Mouse (Mus musculus) limb, embryonic 14.5 days (tissue): Measurements from ENCODE around the gene Gm49450. TPM values are rescaled to one million over a fixed set of nuclear protein-coding genes. Genes with fewer than 3 reads are reported as not detected.
A peak's percentile ranks its signal among the peaks of the same experiment; 100 is the strongest.

Source experiments
- ATAC-seq: fragments of 200-750 bp; cut with Nextera tagmentation; 2 replicates; pipeline ENCODE4 v1.8.0; 2017; ENCODE audit warnings: low read depth, moderate number of reproducible peaks, moderate TSS enrichment; ENCODE audit not compliant: low FRiP score
- DNase-seq: peaks from one replicate; pipeline ENCODE4 v3.0.0-alpha.2; 2015; ENCODE audit warnings: low spot score
- H3K27ac ChIP-seq: fragments of 300-500 bp; sonication (generic); replicated peaks from 2 replicates; pipeline ENCODE4 v1.5.1; 2014; ENCODE audit warnings: low read depth, mild to moderate bottlenecking, low read length, moderate library complexity, mixed read lengths
- H3K27me3 ChIP-seq: fragments of 300-500 bp; sonication (generic); 2 replicates; pipeline ENCODE4 v1.6.1; 2014; ENCODE audit warnings: low read length, mixed read lengths; ENCODE audit not compliant: control insufficient read depth, insufficient read depth
- H3K36me3 ChIP-seq: fragments of 300-500 bp; sonication (generic); 2 replicates; pipeline ENCODE4 v1.6.1; 2014; ENCODE audit warnings: mild to moderate bottlenecking, low read length, moderate library complexity, mixed read lengths; ENCODE audit not compliant: control insufficient read depth, insufficient read depth
- H3K4me1 ChIP-seq: fragments of 300-500 bp; sonication (generic); 2 replicates; pipeline ENCODE4 v1.6.1; 2014; ENCODE audit warnings: antibody characterized with exemption, low read length, mixed read lengths; ENCODE audit not compliant: control insufficient read depth, insufficient read depth
- H3K4me2 ChIP-seq: fragments of 300-500 bp; sonication (generic); replicated peaks from 2 replicates; pipeline ENCODE4 v1.6.1; 2014; ENCODE audit warnings: low read depth, mild to moderate bottlenecking, low read length, moderate library complexity; ENCODE audit not compliant: severe bottlenecking
- H3K4me3 ChIP-seq: fragments of 300-500 bp; sonication (generic); replicated peaks from 2 replicates; pipeline ENCODE4 v1.5.1; 2014; ENCODE audit warnings: low read length
- H3K9ac ChIP-seq: fragments of 300-500 bp; sonication (generic); 2 replicates; pipeline ENCODE4 v1.6.1; 2014; ENCODE audit warnings: mild to moderate bottlenecking, low read depth, low read length, moderate library complexity; ENCODE audit not compliant: severe bottlenecking
- H3K9me3 ChIP-seq: fragments of 300-500 bp; sonication (generic); 2 replicates; pipeline ENCODE4 v1.6.1; 2016; ENCODE audit warnings: low read length; ENCODE audit not compliant: control insufficient read depth
- POLR2A ChIP-seq: fragments of 200-500 bp; IDR thresholded peaks from 2 replicates; pipeline ENCODE4 v1.8.0; 2012; ENCODE audit warnings: inconsistent platforms, mild to moderate bottlenecking, moderate library complexity, borderline replicate concordance; ENCODE audit not compliant: insufficient read depth, insufficient read length; ENCODE audit errors: extremely low read depth
- WGBS: fragments of 180-500 bp; shearing (Covaris S2); extraction: QIAGEN DNeasy Blood & Tissue Kit; methylation state at CpG from one replicate; pipeline ENCODE4 v1.1.7; 2014; 5-methylcytosine and 5-hydroxymethylcytosine counted together
- polyA plus RNA-seq, 2 experiments: library from polyadenylated mRNA; depleted of rRNA in 1 of 2; stranded (reverse) in 1 of 2; unstranded in 1 of 2; fragments of >200 nt; fragmentation: Nextera tagmentation in 1 of 2; extraction: Ambion mirVana in 1 of 2; gene quantifications; 2 replicates each; pipeline versions ENCODE4 v1.2.1 to v1.2.3; 2012 to 2014

Gm49450 gene
- polyA plus RNA-seq, 2 experiments: 159 TPM; not detected in 1

DNA sequence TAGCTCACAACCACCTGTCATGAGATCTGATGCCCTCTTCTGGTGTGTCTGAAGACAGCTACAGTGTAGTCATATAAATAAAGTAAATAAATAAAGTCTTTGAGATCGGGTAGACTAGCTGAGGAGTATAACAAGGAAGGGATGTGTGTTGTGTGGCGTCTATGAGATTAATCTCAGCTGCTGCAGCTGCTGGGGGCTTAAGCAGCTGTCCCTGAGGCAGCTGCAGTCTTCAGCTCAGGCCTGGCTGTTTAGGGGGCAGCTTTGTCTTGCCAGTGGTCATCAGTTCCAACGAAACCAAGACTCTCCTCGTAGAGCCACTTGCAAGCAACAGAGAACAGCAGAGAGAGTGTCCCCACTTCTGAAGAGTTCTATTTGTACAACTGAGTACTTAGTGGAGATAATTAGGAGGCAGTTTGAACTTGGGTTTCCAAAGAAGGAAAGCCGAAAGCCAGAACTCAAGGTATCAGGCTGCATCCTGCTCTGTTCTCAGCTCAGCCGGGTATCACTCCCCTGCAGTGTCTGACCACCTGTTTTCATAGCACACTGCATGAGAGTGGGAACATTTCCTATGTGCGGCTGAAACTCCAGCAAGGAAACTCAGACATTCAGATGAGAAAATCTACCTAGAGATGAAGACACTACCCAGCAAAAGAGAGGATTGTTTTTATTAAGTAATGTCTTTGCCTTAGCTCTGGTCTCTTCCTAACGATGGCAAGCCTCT, 66.5 kb downstream of the Gm49450 start:
- H3K4me3 ChIP-seq: no peak overlapping the region
- H3K4me1 ChIP-seq: peaks cover under 1% of the 10 kb centered on the region; the same call in 1 of the 2 replicates
- H3K27ac ChIP-seq: no peak overlapping the region
- H3K4me2 ChIP-seq: no peak overlapping the region
- no peaks in the 10 kb centered on the region for H3K9me3 ChIP-seq
- ATAC-seq (peak; percentile 73), DNase-seq (no peak)
- TF ChIP-seq POLR2A: no peak
- H3K27me3 ChIP-seq: peaks cover 7% of the 10 kb centered on the region
- no peaks in the 10 kb centered on the region for H3K36me3 ChIP-seq
- 58% methylated on average over 8 of the region's 8 CpGs for WGBS
- H3K9ac ChIP-seq: no peak overlapping the region

DNA sequence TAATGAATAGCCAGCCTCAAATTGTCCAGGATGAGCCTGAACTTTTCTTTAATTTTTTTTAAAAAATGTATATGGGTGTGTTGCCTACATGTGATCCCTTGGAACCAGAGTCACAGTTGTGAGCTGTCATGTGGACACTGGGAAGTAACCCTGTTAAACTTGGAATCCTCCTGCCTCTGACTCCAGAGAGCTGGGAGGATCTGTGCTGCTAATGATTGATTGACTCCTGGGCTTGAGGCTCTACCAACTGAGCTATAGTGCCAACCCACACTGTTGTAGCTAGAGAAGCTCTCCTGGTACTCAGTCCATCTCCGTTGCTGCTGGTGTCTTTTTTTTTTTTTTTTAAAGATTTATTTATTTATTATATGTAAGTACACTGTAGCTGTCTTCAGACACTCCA, 69.2 kb downstream of the Gm49450 start:
- H3K9me3 ChIP-seq: no peaks in the 10 kb centered on the region
- H3K27ac ChIP-seq: no peak overlapping the region
- no peak for DNase-seq
- H3K4me2 ChIP-seq: no peak overlapping the region
- ATAC-seq: no peak
- 83% methylated on average over 1 of the region's 1 CpGs for WGBS
- H3K9ac ChIP-seq: no peak overlapping the region
- no peak overlapping the region for H3K4me3 ChIP-seq
- no peaks in the 10 kb centered on the region for H3K36me3 ChIP-seq
- TF ChIP-seq POLR2A: no peak
- H3K27me3 ChIP-seq: no peaks in the 10 kb centered on the region
- H3K4me1 ChIP-seq: peaks cover 12% of the 10 kb centered on the region

DNA sequence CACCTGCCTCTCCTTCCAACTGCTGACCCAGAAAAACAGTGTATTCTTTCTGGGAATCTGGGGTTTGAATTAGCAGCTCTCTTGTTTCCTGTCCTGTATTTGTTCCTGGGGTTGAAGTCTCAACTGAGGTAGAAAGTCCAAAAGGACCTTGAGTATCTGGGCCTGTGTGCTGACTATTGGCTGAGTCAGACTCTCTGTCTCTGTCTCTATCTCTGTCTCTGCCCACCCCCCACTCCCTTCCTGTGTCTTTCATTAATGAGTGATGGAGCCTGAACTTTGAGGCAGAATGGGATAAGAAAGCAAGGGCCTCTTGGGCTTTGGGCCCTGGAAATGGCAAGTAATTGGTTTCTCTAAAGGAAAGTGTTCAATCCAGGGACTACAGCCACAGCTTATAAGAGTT, 69.7 kb downstream of the Gm49450 start:
- Histone ChIP-seq H3K4me2 (no peak overlapping the region), H3K27ac (no peak overlapping the region), H3K36me3 (no peaks in the 10 kb centered on the region), H3K9me3 (no peaks in the 10 kb centered on the region), H3K27me3 (no peaks in the 10 kb centered on the region), H3K4me3 (no peak overlapping the region), H3K9ac (no peak overlapping the region), H3K4me1 (peaks cover 12% of the 10 kb centered on the region)
- TF ChIP-seq POLR2A: no peak
- no peak for ATAC-seq
- no peak for DNase-seq

Other genes with a start within 250 kb of the Gm49450 start
- 0.48 and 0.55 TPM in 2 replicates for gene Ccdc65, start 245.3 kb downstream of the Gm49450 start, polyA plus RNA-seq (2012; rRNA removed)
- gene Ccdc65, start 245.3 kb downstream of the Gm49450 start, polyA plus RNA-seq (2014; fragmentation: Nextera tagmentation; extraction: Ambion mirVana): 0.40 and 0.87 TPM in 2 replicates
- 58.9 and 90.9 TPM in 2 replicates for gene Fkbp11, start 225.4 kb downstream of the Gm49450 start, polyA plus RNA-seq (2012; rRNA removed)
- 74.4 and 82.7 TPM in 2 replicates for gene Fkbp11, start 225.4 kb downstream of the Gm49450 start, polyA plus RNA-seq (2014; fragmentation: Nextera tagmentation; extraction: Ambion mirVana)
- 75.0 and 96.4 TPM in 2 replicates for gene Arf3, start 190.3 kb downstream of the Gm49450 start, polyA plus RNA-seq (2012; rRNA removed)
- 37.4 and 39.6 TPM in 2 replicates for gene Arf3, start 190.3 kb downstream of the Gm49450 start, polyA plus RNA-seq (2014; fragmentation: Nextera tagmentation; extraction: Ambion mirVana)
- 13.7 and 14.9 TPM in 2 replicates for gene Wnt10b, start 175.4 kb downstream of the Gm49450 start, polyA plus RNA-seq (2012; rRNA removed)
- 6.3 and 7.4 TPM in 2 replicates for gene Wnt10b, start 175.4 kb downstream of the Gm49450 start, polyA plus RNA-seq (2014; fragmentation: Nextera tagmentation; extraction: Ambion mirVana)
- not detected in 2 replicates for gene Wnt1, start 163.7 kb downstream of the Gm49450 start, polyA plus RNA-seq (2012; rRNA removed)
- 0.08 TPM in 1 of 2 replicates, not detected in the other for gene Wnt1, start 163.7 kb downstream of the Gm49450 start, polyA plus RNA-seq (2014; fragmentation: Nextera tagmentation; extraction: Ambion mirVana)
- gene Ddn, start 144.1 kb downstream of the Gm49450 start, polyA plus RNA-seq (2012; rRNA removed): 0.44 and 0.59 TPM in 2 replicates
- gene Ddn, start 144.1 kb downstream of the Gm49450 start, polyA plus RNA-seq (2014; fragmentation: Nextera tagmentation; extraction: Ambion mirVana): 0.14 TPM in 1 of 2 replicates, not detected in the other
- 93.1 and 93.7 TPM in 2 replicates for gene Prkag1, start 122.0 kb downstream of the Gm49450 start, polyA plus RNA-seq (2012; rRNA removed)
- 81.3 and 82.3 TPM in 2 replicates for gene Prkag1, start 122.0 kb downstream of the Gm49450 start, polyA plus RNA-seq (2014; fragmentation: Nextera tagmentation; extraction: Ambion mirVana)
- gene Kmt2d, start 82.3 kb downstream of the Gm49450 start, polyA plus RNA-seq (2012; rRNA removed): 27.1 and 27.3 TPM in 2 replicates
- gene Kmt2d, start 82.3 kb downstream of the Gm49450 start, polyA plus RNA-seq (2014; fragmentation: Nextera tagmentation; extraction: Ambion mirVana): 16.7 and 20.1 TPM in 2 replicates
- gene Rhebl1, start 59.0 kb downstream of the Gm49450 start, polyA plus RNA-seq (2012; rRNA removed): 14.5 and 16.4 TPM in 2 replicates
- gene Rhebl1, start 59.0 kb downstream of the Gm49450 start, polyA plus RNA-seq (2014; fragmentation: Nextera tagmentation; extraction: Ambion mirVana): 12.0 and 13.8 TPM in 2 replicates
- 1.4 and 2.0 TPM in 2 replicates for gene Dhh, start 55.0 kb downstream of the Gm49450 start, polyA plus RNA-seq (2012; rRNA removed)
- 0.72 and 1.1 TPM in 2 replicates for gene Dhh, start 55.0 kb downstream of the Gm49450 start, polyA plus RNA-seq (2014; fragmentation: Nextera tagmentation; extraction: Ambion mirVana)
- gene Lmbr1l, start 35.3 kb downstream of the Gm49450 start, polyA plus RNA-seq (2012; rRNA removed): 66.8 and 145 TPM in 2 replicates
- gene Lmbr1l, start 35.3 kb downstream of the Gm49450 start, polyA plus RNA-seq (2014; fragmentation: Nextera tagmentation; extraction: Ambion mirVana): 5.5 and 7.8 TPM in 2 replicates
- gene Tuba1b, start 19.0 kb downstream of the Gm49450 start, polyA plus RNA-seq (2012; rRNA removed): 2,384 and 3,894 TPM in 2 replicates
- 1,587 and 1,605 TPM in 2 replicates for gene Tuba1b, start 19.0 kb downstream of the Gm49450 start, polyA plus RNA-seq (2014; fragmentation: Nextera tagmentation; extraction: Ambion mirVana)
- gene Tuba1a, start 152 bp upstream of the Gm49450 start, polyA plus RNA-seq (2012; rRNA removed): 1,030 and 1,250 TPM in 2 replicates
- gene Tuba1a, start 152 bp upstream of the Gm49450 start, polyA plus RNA-seq (2014; fragmentation: Nextera tagmentation; extraction: Ambion mirVana): 1,263 and 1,288 TPM in 2 replicates
- 192 and 293 TPM in 2 replicates for gene Tuba1c, start 76.3 kb upstream of the Gm49450 start, polyA plus RNA-seq (2012; rRNA removed)
- 150 and 162 TPM in 2 replicates for gene Tuba1c, start 76.3 kb upstream of the Gm49450 start, polyA plus RNA-seq (2014; fragmentation: Nextera tagmentation; extraction: Ambion mirVana)
- 2.7 and 4.2 TPM in 2 replicates for gene Prph, start 101.6 kb upstream of the Gm49450 start, polyA plus RNA-seq (2012; rRNA removed)
- 1.3 and 1.7 TPM in 2 replicates for gene Prph, start 101.6 kb upstream of the Gm49450 start, polyA plus RNA-seq (2014; fragmentation: Nextera tagmentation; extraction: Ambion mirVana)
- 41.5 and 51.3 TPM in 2 replicates for gene Troap, start 121.0 kb upstream of the Gm49450 start, polyA plus RNA-seq (2012; rRNA removed)
- gene Troap, start 121.0 kb upstream of the Gm49450 start, polyA plus RNA-seq (2014; fragmentation: Nextera tagmentation; extraction: Ambion mirVana): 20.3 and 22.1 TPM in 2 replicates
- gene C1ql4, start 134.3 kb upstream of the Gm49450 start, polyA plus RNA-seq (2012; rRNA removed): 0.13 TPM in 1 of 2 replicates, not detected in the other
- not detected in 2 replicates for gene C1ql4, start 134.3 kb upstream of the Gm49450 start, polyA plus RNA-seq (2014; fragmentation: Nextera tagmentation; extraction: Ambion mirVana)
- 0.87 and 1.7 TPM in 2 replicates for gene Dnajc22, start 139.6 kb upstream of the Gm49450 start, polyA plus RNA-seq (2012; rRNA removed)
- 0.11 and 0.37 TPM in 2 replicates for gene Dnajc22, start 139.6 kb upstream of the Gm49450 start, polyA plus RNA-seq (2014; fragmentation: Nextera tagmentation; extraction: Ambion mirVana)
- 47.1 and 48.4 TPM in 2 replicates for gene Spats2, start 172.4 kb upstream of the Gm49450 start, polyA plus RNA-seq (2012; rRNA removed)
- gene Spats2, start 172.4 kb upstream of the Gm49450 start, polyA plus RNA-seq (2014; fragmentation: Nextera tagmentation; extraction: Ambion mirVana): 39.7 and 41.7 TPM in 2 replicates